8 mouse cellular contexts compared by ENCODE assay signal in the genomic region with DNA sequence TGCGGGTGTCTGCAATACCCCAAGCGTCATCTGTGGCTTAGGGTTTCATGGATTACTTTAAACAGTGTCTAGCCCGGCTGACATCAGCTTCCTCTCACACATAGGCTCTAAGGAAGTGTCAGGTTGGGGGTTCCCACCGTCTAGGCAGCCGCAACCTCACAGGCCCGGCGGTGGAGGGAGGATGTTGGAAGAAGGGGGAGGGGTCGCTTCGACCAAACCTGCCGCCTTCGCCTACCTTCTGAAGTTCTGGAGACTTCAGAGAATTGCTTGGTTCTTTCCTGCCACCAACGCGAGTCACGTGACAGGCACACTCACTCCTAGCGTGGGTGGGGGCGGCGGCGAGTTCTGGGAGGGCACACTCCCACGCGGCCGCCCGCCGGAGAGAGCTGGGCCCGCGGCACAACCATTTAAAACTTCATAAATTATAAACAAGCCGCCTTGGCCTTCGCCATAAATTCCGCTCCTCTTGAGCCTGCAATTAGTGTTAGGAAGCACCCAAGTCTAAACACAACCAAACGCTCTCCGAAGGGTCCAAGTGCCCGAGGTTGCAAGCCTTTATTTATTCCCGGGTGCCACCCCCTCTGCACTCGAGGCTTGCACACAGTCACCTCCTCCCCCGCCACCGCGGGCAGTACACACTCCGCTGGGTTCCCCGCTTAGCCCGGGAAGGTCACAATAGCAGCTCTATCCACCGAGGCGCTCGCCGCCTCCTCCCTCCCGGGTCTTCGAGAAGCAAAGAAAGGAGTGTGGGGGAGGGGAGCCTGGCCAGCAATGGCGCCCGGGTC. TPM values are rescaled to one million over a fixed set of nuclear protein-coding genes. Genes with fewer than 3 reads are reported as not detected.
A peak's percentile ranks its signal among the peaks of the same experiment; 100 is the strongest.
DNase-seq lines count a peak whose midpoint lies in the region; ATAC-seq lines count a peak whose summit lies in the region.

No protein-coding gene starts in this region.

- no peak overlapping the region for H3K27ac ChIP-seq in liver, embryonic 11.5 days (ENCODE audit: low read depth, low read length)
- no peak overlapping the region for H3K27ac ChIP-seq in embryonic facial prominence, embryonic 11.5 days (replicated peaks; ENCODE audit: low read depth, low read length)

- DNase-seq in liver, embryonic 11.5 days (ENCODE audit: low spot score), result peak; percentile 49
- no peak for DNase-seq in liver
- no peak for DNase-seq in embryonic facial prominence, embryonic 11.5 days (ENCODE audit: low spot score)
- peak; percentile 51 for DNase-seq in induced T-regulatory cell, adult 2 months (ENCODE audit: low read depth)
- peak; percentile 75 for DNase-seq in testis, postnatal 10 days (ENCODE audit: low spot score)
- DNase-seq in frontal cortex, adult 2 months (ENCODE audit: extremely low spot score in 1 of 2, low spot score in 1 of 2), result no peak
- DNase-seq in left cerebral cortex, postnatal 4 days, result no peak

- H3K27me3 ChIP-seq in liver, embryonic 11.5 days (replicated peaks; ENCODE audit: control insufficient read depth, insufficient read depth, low read length), result peaks cover 100% of the 10 kb centered on the region
- H3K27me3 ChIP-seq in embryonic facial prominence, embryonic 11.5 days (ENCODE audit: control insufficient read depth, insufficient read depth, low read length), result peaks cover 92% of the 10 kb centered on the region

- H3K36me3 ChIP-seq in liver, embryonic 11.5 days (ENCODE audit: control insufficient read depth, insufficient read depth, low read length), result no peaks in the 10 kb centered on the region
- no peaks in the 10 kb centered on the region for H3K36me3 ChIP-seq in embryonic facial prominence, embryonic 11.5 days (replicated peaks; ENCODE audit: control insufficient read depth, insufficient read depth, low read depth, low read length)

- H3K4me2 ChIP-seq in liver, embryonic 11.5 days, result peak overlapping the region; percentile 60
- peak overlapping the region; percentile 41 for H3K4me2 ChIP-seq in embryonic facial prominence, embryonic 11.5 days (ENCODE audit: low read depth, low read length)

- intact Hi-C loops in left cerebral cortex, postnatal 4 days (cut with DNase I), result no loop called here

- no peak for ATAC-seq in liver, embryonic 11.5 days (replicated peaks; ENCODE audit: low FRiP score)
- ATAC-seq in embryonic facial prominence, embryonic 11.5 days (replicated peaks; ENCODE audit: insufficient number of reproducible peaks, low FRiP score, low TSS enrichment, low read depth), result peak; percentile 57; the same call in 1 of the 2 replicates
- 0 out of 2 replicates have a peak, but pooled peaks have one; percentile 27 for ATAC-seq in megakaryocyte, adult 5-6 weeks (ENCODE audit: poor library complexity, severe bottlenecking)

- H3K4me3 ChIP-seq in liver, embryonic 11.5 days (ENCODE audit: low read depth, low read length), result peak overlapping the region; percentile 30
- peak overlapping the region; percentile 19; the same call in 1 of the 2 replicates for H3K4me3 ChIP-seq in embryonic facial prominence, embryonic 11.5 days (ENCODE audit: low read depth, low read length)

- no peaks in the 10 kb centered on the region for H3K9me3 ChIP-seq in liver, embryonic 11.5 days (ENCODE audit: control insufficient read depth, low read length)
- no peaks in the 10 kb centered on the region for H3K9me3 ChIP-seq in embryonic facial prominence, embryonic 11.5 days (replicated peaks; ENCODE audit: control insufficient read depth, low read length)

- no peak overlapping the region for H3K9ac ChIP-seq in liver, embryonic 11.5 days (ENCODE audit: low read depth, low read length)
- no peak overlapping the region; the same call in 1 of the 2 replicates for H3K9ac ChIP-seq in embryonic facial prominence, embryonic 11.5 days (replicated peaks; ENCODE audit: low read length)

- WGBS in liver, embryonic 11.5 days, result 2% methylated on average over 47 of the region's 47 CpGs
- under 1% methylated on average over 47 of the region's 47 CpGs for WGBS in embryonic facial prominence, embryonic 11.5 days

- H3K4me1 ChIP-seq in liver, embryonic 11.5 days (replicated peaks; ENCODE audit: control insufficient read depth, insufficient read depth, low read length), result peaks cover 4% of the 10 kb centered on the region; the same call in 1 of the 2 replicates
- H3K4me1 ChIP-seq in embryonic facial prominence, embryonic 11.5 days (ENCODE audit: control insufficient read depth, insufficient read depth, low read length), result peaks cover 3% of the 10 kb centered on the region; the same call in 1 of the 2 replicates

RNA-seq across cellular contexts. Expression of gene Hoxd1, which starts 13.3 kb away (rescaled TPM):
- 0.11 TPM in 1 of 2 replicates, not detected in the other for polyA plus RNA-seq in liver, embryonic 11.5 days (2014; fragmentation: Nextera tagmentation; extraction: Ambion mirVana)
- 0.47 and 0.80 TPM in 2 replicates for polyA plus RNA-seq in embryonic facial prominence, embryonic 11.5 days (2014; fragmentation: Nextera tagmentation; extraction: Ambion mirVana)
- not detected in 2 replicates for total RNA-seq in megakaryocyte, adult 5-6 weeks (2015)
- total RNA-seq in megakaryocyte, adult 5-6 weeks (2017), result not detected in 2 replicates
- 0.08 and 0.13 TPM in 2 replicates for polyA plus RNA-seq in frontal cortex, adult 2 months (2012; rRNA removed)
- total RNA-seq in left cerebral cortex, postnatal 4 days (2021), result not detected

RNA-seq across cellular contexts. Expression of gene Gm28230, which starts 23.0 kb away (rescaled TPM):
- polyA plus RNA-seq in liver, embryonic 11.5 days (2014; fragmentation: Nextera tagmentation; extraction: Ambion mirVana), result not detected in 2 replicates
- polyA plus RNA-seq in embryonic facial prominence, embryonic 11.5 days (2014; fragmentation: Nextera tagmentation; extraction: Ambion mirVana), result not detected in 2 replicates
- total RNA-seq in megakaryocyte, adult 5-6 weeks (2015), result not detected in 2 replicates
- total RNA-seq in megakaryocyte, adult 5-6 weeks (2017), result not detected in 2 replicates
- polyA plus RNA-seq in frontal cortex, adult 2 months (2012; rRNA removed), result 0.04 TPM in 1 of 2 replicates, not detected in the other
- total RNA-seq in left cerebral cortex, postnatal 4 days (2021), result not detected

RNA-seq across cellular contexts. Expression of gene Hoxd4, which starts 37.8 kb away (rescaled TPM):
- polyA plus RNA-seq in liver, embryonic 11.5 days (2014; fragmentation: Nextera tagmentation; extraction: Ambion mirVana), result 0.14 and 0.18 TPM in 2 replicates
- 0.18 TPM in 1 of 2 replicates, not detected in the other for polyA plus RNA-seq in embryonic facial prominence, embryonic 11.5 days (2014; fragmentation: Nextera tagmentation; extraction: Ambion mirVana)
- total RNA-seq in megakaryocyte, adult 5-6 weeks (2015), result not detected in 2 replicates
- not detected in 2 replicates for total RNA-seq in megakaryocyte, adult 5-6 weeks (2017)
- polyA plus RNA-seq in frontal cortex, adult 2 months (2012; rRNA removed), result not detected in 2 replicates
- not detected for total RNA-seq in left cerebral cortex, postnatal 4 days (2021)

RNA-seq across cellular contexts. Expression of gene Hoxd3, which starts 37.8 kb away (rescaled TPM):
- 0.47 and 0.87 TPM in 2 replicates for polyA plus RNA-seq in liver, embryonic 11.5 days (2014; fragmentation: Nextera tagmentation; extraction: Ambion mirVana)
- polyA plus RNA-seq in embryonic facial prominence, embryonic 11.5 days (2014; fragmentation: Nextera tagmentation; extraction: Ambion mirVana), result 2.7 and 2.9 TPM in 2 replicates
- not detected in 2 replicates for total RNA-seq in megakaryocyte, adult 5-6 weeks (2015)
- 0.26 TPM in 1 of 2 replicates, not detected in the other for total RNA-seq in megakaryocyte, adult 5-6 weeks (2017)
- not detected in 2 replicates for polyA plus RNA-seq in frontal cortex, adult 2 months (2012; rRNA removed)
- total RNA-seq in left cerebral cortex, postnatal 4 days (2021), result not detected

RNA-seq across cellular contexts. Expression of gene Hoxd8, which starts 45.1 kb away (rescaled TPM):
- 0.82 and 1.2 TPM in 2 replicates for polyA plus RNA-seq in liver, embryonic 11.5 days (2014; fragmentation: Nextera tagmentation; extraction: Ambion mirVana)
- polyA plus RNA-seq in embryonic facial prominence, embryonic 11.5 days (2014; fragmentation: Nextera tagmentation; extraction: Ambion mirVana), result 0.18 and 0.71 TPM in 2 replicates
- total RNA-seq in megakaryocyte, adult 5-6 weeks (2015), result not detected in 2 replicates
- total RNA-seq in megakaryocyte, adult 5-6 weeks (2017), result not detected in 2 replicates
- 0.04 and 0.06 TPM in 2 replicates for polyA plus RNA-seq in frontal cortex, adult 2 months (2012; rRNA removed)
- total RNA-seq in left cerebral cortex, postnatal 4 days (2021), result under 1 TPM; 0.22 to 0.76 TPM

Comparison
In these comparisons a context has a peak if more than half of its experiments do, and no peak if none do; other contexts are left out.
1. DNase-seq: peak in liver, embryonic 11.5 days (single experiment), induced T-regulatory cell, adult 2 months (single experiment) and testis, postnatal 10 days (single experiment); none in liver (single experiment), embryonic facial prominence, embryonic 11.5 days (single experiment), frontal cortex, adult 2 months (0 of 2) and left cerebral cortex, postnatal 4 days (single experiment).